Mouse (Mus musculus) left cerebral cortex, postnatal 10 days (tissue): ENCODE results near the gene Prkcb. TPM values are rescaled to one million over a fixed set of nuclear protein-coding genes. Genes with fewer than 3 reads are reported as not detected.

Experiments used
- DNase-seq, 2 experiments: peaks; one replicate each; pipeline ENCODE4 v3.0.0; 2021 to 2022; ENCODE audit warnings: low spot score in 2 of 2, mixed read lengths in 1 of 2; ENCODE audit errors: extremely low spot score in 1 of 2
- intact Hi-C: fragments of 180-260 bp; cut with DNase I; formaldehyde crosslinking; loops from one replicate; pipeline ENCODE4 v1.15.1; 2025
- total RNA-seq, 2 experiments: library from RNA; stranded (reverse); gene quantifications; 2 replicates each; pipeline ENCODE4 v1.2.3; 2021

Prkcb gene
- total RNA-seq, 2 experiments from 2014 or later = 792 to 820 TPM

GRCm38 (mm10) chr7:122282584-122282983 lies 6.0 kb upstream of the Prkcb start:
- intact Hi-C loops = no loop called here
- no peak for DNase-seq

- intact Hi-C loops = loop anchor here (5.0 kb wide), 2 partner anchors 35 to 160 kb away; no protein-coding TSS in a partner anchor
- peak in 1 of 2 experiments; percentile 51 for DNase-seq
Measured at GRCm38 (mm10) chr7:122287217-122287616, 1.3 kb upstream of the Prkcb start.

GRCm38 (mm10) chr7:122289243-122290111 lies 926 bp downstream of the Prkcb start:
- peak in 1 of 2 experiments; percentile 61 for DNase-seq
- intact Hi-C loops = loop anchor here (2.0 to 10.0 kb wide), 4 partner anchors 37 to 169 kb away; no protein-coding TSS in a partner anchor

GRCm38 (mm10) chr7:122290165-122290564 lies 1.6 kb downstream of the Prkcb start:
- peak; percentile 35 to 82 for DNase-seq
- intact Hi-C loops = loop anchor here (2.0 to 10.0 kb wide), 2 partner anchors 65 to 169 kb away; no protein-coding TSS in a partner anchor

- intact Hi-C loops = loop anchor here (2.0 to 10.0 kb wide), 2 partner anchors 64 to 168 kb away; no protein-coding TSS in a partner anchor
- no peak for DNase-seq
Measured at GRCm38 (mm10) chr7:122290771-122291170, 2.2 kb downstream of the Prkcb start.

GRCm38 (mm10) chr7:122292151-122292550 lies 3.6 kb downstream of the Prkcb start:
- DNase-seq = peak in 1 of 2 experiments; percentile 31
- intact Hi-C loops = loop anchor here (10.0 kb wide), 1 partner anchor 63 kb away; no protein-coding TSS in a partner anchor

- no peak for DNase-seq
- intact Hi-C loops = loop anchor here (10.0 kb wide), 1 partner anchor 61 kb away; no protein-coding TSS in a partner anchor
Measured at GRCm38 (mm10) chr7:122294111-122294510, 5.6 kb downstream of the Prkcb start.

GRCm38 (mm10) chr7:122295363-122295762 lies 6.8 kb downstream of the Prkcb start:
- intact Hi-C loops = loop anchor here (10.0 kb wide), 1 partner anchor 59 kb away; no protein-coding TSS in a partner anchor

GRCm38 (mm10) chr7:122296331-122296730 lies 7.8 kb downstream of the Prkcb start:
- intact Hi-C loops = loop anchor here (10.0 kb wide), 1 partner anchor 58 kb away; no protein-coding TSS in a partner anchor
- DNase-seq = no peak

More at GRCm38 (mm10) chr7:122295363-122295762, 6.8 kb downstream of the Prkcb start:
- DNase-seq = no peak

- intact Hi-C loops = loop anchor here (10.0 kb wide), 1 partner anchor 58 kb away; no protein-coding TSS in a partner anchor
- no peak for DNase-seq
Measured at GRCm38 (mm10) chr7:122296805-122297204, 8.3 kb downstream of the Prkcb start.

GRCm38 (mm10) chr7:122297627-122298026 lies 9.1 kb downstream of the Prkcb start:
- no peak for DNase-seq
- intact Hi-C loops = loop anchor here (10.0 kb wide), 1 partner anchor 57 kb away; no protein-coding TSS in a partner anchor

GRCm38 (mm10) chr7:122298715-122299114 lies 10.2 kb downstream of the Prkcb start:
- intact Hi-C loops = loop anchor here (10.0 kb wide), 1 partner anchor 56 kb away; no protein-coding TSS in a partner anchor
- DNase-seq = no peak

GRCm38 (mm10) chr7:122300538-122300937 lies 12.0 kb downstream of the Prkcb start:
- intact Hi-C loops = no loop called here
- no peak for DNase-seq

GRCm38 (mm10) chr7:122302538-122302937 lies 14.0 kb downstream of the Prkcb start:
- no peak for DNase-seq
- intact Hi-C loops = no loop called here

GRCm38 (mm10) chr7:122303988-122304387 lies 15.4 kb downstream of the Prkcb start:
- intact Hi-C loops = no loop called here
- DNase-seq = no peak

GRCm38 (mm10) chr7:122304521-122304920 lies 16.0 kb downstream of the Prkcb start:
- intact Hi-C loops = no loop called here
- DNase-seq = no peak

GRCm38 (mm10) chr7:122307241-122307640 lies 18.7 kb downstream of the Prkcb start:
- DNase-seq = no peak
- intact Hi-C loops = no loop called here

GRCm38 (mm10) chr7:122308661-122309060 lies 20.1 kb downstream of the Prkcb start:
- DNase-seq = no peak
- intact Hi-C loops = no loop called here

GRCm38 (mm10) chr7:122309909-122310725 lies 21.6 kb downstream of the Prkcb start:
- intact Hi-C loops = no loop called here
- DNase-seq = no peak
